Mouse (Mus musculus) midbrain, embryonic 11.5 days (tissue): ENCODE measurements at regions not wholly inside any gene's neighbourhood (a gene's known extent, or its start where the extent isn't known, plus 50 kb on each side); places are given as distances from the start of the nearest gene placed in this dataset.

Experiments used
- ATAC-seq: fragments of 200-750 bp; cut with Nextera tagmentation; 2 replicates; pipeline ENCODE4 v1.8.0; 2017; ENCODE audit warnings: moderate TSS enrichment, moderate library complexity; ENCODE audit not compliant: low FRiP score
- DNase-seq: peaks from one replicate; pipeline ENCODE4 v3.0.0; 2015; ENCODE audit warnings: low spot score; ENCODE audit errors: missing footprints
- H3K27ac ChIP-seq: fragments of 300-500 bp; sonication (generic); 2 replicates; pipeline ENCODE4 v1.5.1; 2014; ENCODE audit warnings: low read depth, low read length
- H3K27me3 ChIP-seq: fragments of 300-500 bp; sonication (generic); 2 replicates; pipeline ENCODE4 v1.6.1; 2014; ENCODE audit warnings: mild to moderate bottlenecking, low read length, moderate library complexity, mixed read lengths; ENCODE audit not compliant: control insufficient read depth, insufficient read depth
- H3K36me3 ChIP-seq: fragments of 300-500 bp; sonication (generic); 2 replicates; pipeline ENCODE4 v1.6.1; 2014; ENCODE audit warnings: mild to moderate bottlenecking, low read length, moderate library complexity, mixed read lengths; ENCODE audit not compliant: control insufficient read depth, insufficient read depth
- H3K4me1 ChIP-seq: fragments of 300-500 bp; sonication (generic); 2 replicates; pipeline ENCODE4 v1.6.1; 2014; ENCODE audit warnings: low read length; ENCODE audit not compliant: control insufficient read depth, insufficient read depth
- H3K4me2 ChIP-seq: fragments of 300-500 bp; sonication (generic); 2 replicates; pipeline ENCODE4 v1.6.1; 2014; ENCODE audit warnings: mild to moderate bottlenecking, moderate library complexity
- H3K4me3 ChIP-seq: fragments of 300-500 bp; sonication (generic); 2 replicates; pipeline ENCODE4 v1.5.1; 2014; ENCODE audit warnings: low read depth, low read length
- H3K9ac ChIP-seq: fragments of 300-500 bp; sonication (generic); 2 replicates; pipeline ENCODE4 v1.6.1; 2014; ENCODE audit warnings: low read length
- H3K9me3 ChIP-seq: fragments of 300-500 bp; sonication (generic); 2 replicates; pipeline ENCODE4 v1.6.1; 2016; ENCODE audit warnings: low read length; ENCODE audit not compliant: control insufficient read depth
- WGBS: fragments of 180-500 bp; shearing (Covaris S2); extraction: QIAGEN DNeasy Blood & Tissue Kit; methylation state at CpG from one replicate; pipeline ENCODE4 v1.1.7; 2014; 5-methylcytosine and 5-hydroxymethylcytosine counted together

DNA sequence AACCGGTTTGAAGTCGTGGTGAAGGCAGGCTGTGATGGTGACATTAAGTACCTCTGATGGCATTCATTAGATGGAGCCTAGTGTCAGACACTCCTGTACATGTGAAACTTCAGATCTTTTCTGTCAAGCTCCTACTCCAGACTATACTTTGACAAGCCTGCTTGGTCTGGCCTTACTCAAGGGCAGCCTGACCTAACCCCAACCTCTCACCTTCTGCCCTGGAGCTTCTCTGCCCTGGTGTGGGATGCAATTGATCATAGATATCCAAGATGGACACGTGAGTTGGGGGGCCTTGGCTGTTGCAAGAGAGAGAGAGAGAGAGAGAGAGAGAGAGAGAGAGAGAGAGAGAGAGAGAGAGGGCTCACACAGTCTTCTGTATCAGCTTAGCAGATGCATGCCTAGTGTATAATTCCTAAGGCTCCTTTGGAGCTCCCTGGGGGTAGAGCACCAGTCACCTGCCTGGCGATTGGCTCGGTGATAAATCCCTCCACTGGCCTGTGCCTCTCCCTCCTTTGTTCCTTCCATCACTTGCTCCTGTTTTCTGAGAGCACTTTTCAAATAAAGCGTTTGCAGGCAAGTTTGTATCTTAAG lies 416.4 kb downstream of the Wdr11 start:
- Histone ChIP-seq H3K4me1 (peaks cover 12% of the 10 kb centered on the region), H3K27ac (no peak overlapping the region), H3K27me3 (no peaks in the 10 kb centered on the region), H3K9me3 (no peaks in the 10 kb centered on the region), H3K9ac (no peak overlapping the region), H3K4me3 (no peak overlapping the region), H3K4me2 (no peak overlapping the region), H3K36me3 (no peaks in the 10 kb centered on the region)
- WGBS: 35% methylated on average over 6 of the region's 6 CpGs
- DNase-seq: no peak
- ATAC-seq: no peak

DNA sequence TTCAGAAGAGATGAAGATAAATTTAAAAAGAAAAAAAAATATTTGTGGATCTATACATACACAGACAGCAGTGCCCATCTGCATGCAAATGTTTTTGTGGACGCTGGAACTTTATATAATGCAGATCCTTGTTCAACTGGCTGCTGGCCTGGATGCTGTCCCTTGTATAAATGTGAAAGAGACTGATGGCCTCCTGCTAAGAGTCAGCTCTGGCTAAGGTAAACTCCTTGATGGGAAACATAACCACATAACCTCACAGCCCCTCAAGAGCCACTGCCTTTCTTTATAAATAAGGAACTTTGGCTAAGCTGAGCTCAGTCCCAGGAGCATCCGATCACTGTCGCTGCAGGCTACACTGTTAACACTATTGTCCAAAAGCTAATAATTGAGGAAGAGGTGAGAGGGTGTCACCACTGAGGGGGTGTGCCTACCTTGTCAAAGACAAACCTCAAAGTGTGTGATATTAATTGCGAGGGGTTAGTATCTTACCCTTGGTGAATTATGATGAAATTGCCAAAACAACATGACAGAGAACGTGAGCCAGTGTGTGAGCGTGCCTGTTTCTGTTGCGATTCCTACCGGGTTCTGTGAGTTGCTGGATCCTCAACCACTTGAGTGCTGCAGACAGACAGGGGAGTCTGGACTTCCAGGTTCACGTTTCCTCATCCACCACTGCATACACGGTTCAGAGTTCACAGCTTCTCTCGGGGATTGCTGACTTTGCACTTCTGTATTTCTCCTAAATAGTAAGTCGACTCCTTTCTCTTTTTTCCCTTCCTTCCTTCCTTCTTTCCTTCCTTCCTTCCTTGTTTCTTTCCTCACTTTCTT lies 417.1 kb downstream of the Wdr11 start:
- no peaks in the 10 kb centered on the region for H3K27me3 ChIP-seq
- no peak overlapping the region for H3K4me3 ChIP-seq
- DNase-seq (no peak), ATAC-seq (no peak)
- H3K36me3 ChIP-seq: no peaks in the 10 kb centered on the region
- H3K4me1 ChIP-seq: peaks cover 12% of the 10 kb centered on the region
- H3K4me2 ChIP-seq: no peak overlapping the region
- no peaks in the 10 kb centered on the region for H3K9me3 ChIP-seq
- H3K27ac ChIP-seq: no peak overlapping the region
- no peak overlapping the region for H3K9ac ChIP-seq
- 55% methylated on average over 12 of the region's 12 CpGs for WGBS

DNA sequence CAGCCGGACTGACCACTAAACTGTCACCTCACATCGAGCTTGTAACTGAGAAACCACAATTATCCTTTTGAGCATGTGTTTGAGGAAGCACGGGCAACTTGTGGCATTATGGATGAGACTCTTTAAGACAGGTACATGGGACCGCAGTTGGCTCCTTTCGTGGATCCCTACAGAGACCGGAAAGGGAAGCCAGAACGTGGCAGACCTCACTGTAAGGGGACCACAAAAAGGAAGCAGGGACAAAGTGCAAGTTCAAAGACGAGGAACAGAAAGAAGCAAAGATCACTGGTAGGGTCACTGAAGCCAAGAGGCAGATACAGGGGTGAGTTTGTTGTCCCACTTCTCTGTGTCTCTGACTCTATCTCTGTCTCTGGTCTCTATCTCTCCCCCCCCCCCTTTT lies 420.4 kb downstream of the Wdr11 start:
- no peak for DNase-seq
- H3K4me1 ChIP-seq: peaks cover 9% of the 10 kb centered on the region; the same call in 1 of the 2 replicates
- no peak overlapping the region for H3K27ac ChIP-seq
- no peak overlapping the region for H3K4me3 ChIP-seq
- WGBS: 87% methylated on average over 8 of the region's 8 CpGs
- H3K9ac ChIP-seq: no peak overlapping the region
- H3K4me2 ChIP-seq: no peak overlapping the region
- no peaks in the 10 kb centered on the region for H3K9me3 ChIP-seq
- no peaks in the 10 kb centered on the region for H3K36me3 ChIP-seq
- no peak for ATAC-seq
- H3K27me3 ChIP-seq: no peaks in the 10 kb centered on the region

DNA sequence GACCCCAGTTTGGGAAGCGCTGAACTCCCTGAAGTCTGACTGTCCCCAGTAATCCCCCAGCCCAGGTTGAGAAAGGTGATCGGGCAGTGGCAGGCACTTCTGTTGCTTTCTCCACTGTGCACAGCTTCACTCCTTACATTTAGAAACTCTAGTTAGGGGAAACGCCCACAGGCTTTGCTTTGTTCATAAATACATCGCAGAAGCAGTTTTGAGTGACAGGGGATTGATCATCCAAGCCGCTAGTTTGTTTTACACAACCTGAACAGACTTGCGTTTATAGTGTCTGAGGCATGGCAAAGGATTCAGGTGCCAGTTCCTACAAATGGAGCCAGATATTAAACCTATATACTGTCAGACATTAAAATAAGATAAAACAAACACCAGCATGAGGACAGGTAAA lies 421.4 kb downstream of the Wdr11 start:
- DNase-seq (no peak), ATAC-seq (no peak)
- H3K27ac ChIP-seq: no peak overlapping the region
- H3K4me1 ChIP-seq: peaks cover 6% of the 10 kb centered on the region; the same call in 1 of the 2 replicates
- WGBS: 90% methylated on average over 6 of the region's 6 CpGs
- H3K9me3 ChIP-seq: no peaks in the 10 kb centered on the region
- no peak overlapping the region for H3K4me2 ChIP-seq
- no peak overlapping the region for H3K4me3 ChIP-seq
- no peaks in the 10 kb centered on the region for H3K36me3 ChIP-seq
- no peaks in the 10 kb centered on the region for H3K27me3 ChIP-seq
- no peak overlapping the region for H3K9ac ChIP-seq

DNA sequence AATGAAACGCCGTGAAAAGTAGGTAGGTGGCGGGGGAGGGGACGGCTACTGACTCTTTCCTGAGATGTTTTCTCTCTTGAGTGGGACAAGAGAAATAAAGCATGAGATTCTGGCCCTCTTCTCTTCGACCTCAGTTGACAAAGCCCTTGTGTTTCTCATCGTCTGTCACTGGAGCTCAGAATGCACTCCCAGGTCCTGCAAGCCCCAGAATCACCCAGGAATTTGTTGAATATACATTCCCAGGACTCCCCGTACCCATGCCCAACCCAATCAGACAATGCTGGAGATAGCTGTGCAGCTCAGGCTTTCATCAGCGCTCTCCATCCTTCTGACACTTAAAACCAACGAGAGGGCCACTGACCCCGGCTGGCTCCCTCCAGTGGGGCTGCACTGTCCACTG lies 422.9 kb downstream of the Wdr11 start:
- WGBS: 69% methylated on average over 10 of the region's 10 CpGs

DNA sequence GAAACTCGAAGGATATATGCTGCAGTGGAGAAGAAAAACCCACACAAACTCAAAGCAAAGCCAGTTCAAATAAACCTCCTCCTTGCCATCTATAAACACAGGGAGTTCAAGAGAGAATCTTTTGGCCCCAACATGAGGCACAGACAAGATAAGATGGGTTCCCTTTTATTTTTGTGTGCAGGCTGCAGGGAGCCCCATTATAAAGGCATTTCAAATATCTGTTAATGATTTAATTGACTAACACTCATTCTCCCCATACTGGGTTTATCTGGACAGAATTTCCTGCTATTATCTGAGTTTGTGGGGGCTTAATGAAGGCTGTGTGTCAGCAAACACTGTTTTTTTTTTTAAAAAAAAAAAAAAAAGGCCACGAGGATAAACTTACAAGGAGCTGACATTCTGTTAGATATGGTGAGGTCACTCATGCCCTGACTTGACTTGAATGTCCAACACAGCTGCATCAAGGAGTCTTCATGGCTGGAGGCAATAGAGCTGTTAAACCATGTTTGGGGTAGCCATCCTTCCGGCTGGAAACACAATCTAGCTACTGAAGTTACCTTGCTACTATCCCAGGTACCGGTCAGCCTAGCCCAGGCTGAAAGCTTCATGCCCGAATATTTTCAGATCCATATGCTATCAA lies 423.8 kb downstream of the Wdr11 start:
- no peak overlapping the region for H3K4me2 ChIP-seq
- WGBS: 78% methylated on average over 5 of the region's 5 CpGs
- ATAC-seq: no peak
- no peak overlapping the region for H3K4me3 ChIP-seq
- H3K27ac ChIP-seq: no peak overlapping the region
- no peaks in the 10 kb centered on the region for H3K4me1 ChIP-seq
- DNase-seq: no peak
- H3K27me3 ChIP-seq: no peaks in the 10 kb centered on the region
- H3K9me3 ChIP-seq: no peaks in the 10 kb centered on the region
- H3K9ac ChIP-seq: no peak overlapping the region
- no peaks in the 10 kb centered on the region for H3K36me3 ChIP-seq

More for the DNA sequence above, 422.9 kb downstream of the Wdr11 start:
- H3K4me2 ChIP-seq: no peak overlapping the region
- H3K36me3 ChIP-seq: no peaks in the 10 kb centered on the region
- H3K9me3 ChIP-seq: no peaks in the 10 kb centered on the region
- H3K27me3 ChIP-seq: no peaks in the 10 kb centered on the region
- no peak overlapping the region for H3K4me3 ChIP-seq
- DNase-seq: no peak
- ATAC-seq: no peak
- H3K4me1 ChIP-seq: no peaks in the 10 kb centered on the region
- H3K27ac ChIP-seq: no peak overlapping the region
- no peak overlapping the region for H3K9ac ChIP-seq

DNA sequence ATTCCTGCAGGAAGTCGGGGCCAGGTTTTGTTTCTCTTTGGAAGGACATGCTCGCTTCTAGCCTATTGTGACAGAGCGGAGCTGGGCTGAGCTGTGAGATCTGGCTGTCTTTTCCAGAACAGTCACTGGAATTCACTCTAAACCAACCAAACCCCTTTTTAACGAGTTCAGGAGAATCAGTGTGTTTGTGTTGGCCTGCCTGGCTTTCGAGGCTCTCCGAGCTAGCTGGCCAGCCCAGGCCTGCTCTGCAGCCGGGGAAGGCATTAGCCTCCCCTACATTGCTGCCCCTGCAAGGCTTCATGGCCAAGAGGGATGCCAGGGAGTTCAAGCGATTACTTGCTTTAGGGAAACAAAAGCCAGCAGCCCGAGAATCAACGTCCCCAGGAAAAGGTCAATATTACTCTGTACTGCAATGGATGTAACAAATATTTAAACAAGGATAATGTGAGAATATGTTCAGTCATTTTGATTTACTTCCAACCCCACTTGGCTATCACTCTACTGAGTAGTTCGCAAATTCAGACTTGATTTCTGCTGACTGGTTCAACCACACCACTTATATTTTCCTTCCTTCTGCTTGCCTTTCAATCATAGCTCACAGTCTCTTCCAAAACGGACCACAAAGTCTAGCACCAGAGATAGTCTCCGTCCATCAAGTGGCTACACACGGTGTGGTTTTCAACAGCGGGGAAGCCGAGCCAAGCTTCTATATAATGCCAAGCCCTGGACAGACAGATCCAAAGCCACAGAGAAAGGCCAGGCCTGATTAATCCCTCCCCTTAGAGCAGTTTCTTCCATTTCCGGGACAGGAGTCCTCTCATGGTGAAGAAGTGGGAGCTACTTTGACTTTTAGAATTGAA lies 424.6 kb downstream of the Wdr11 start:
- 82% methylated on average over 17 of the region's 17 CpGs for WGBS
- no peak overlapping the region for H3K27ac ChIP-seq
- no peak for DNase-seq

DNA sequence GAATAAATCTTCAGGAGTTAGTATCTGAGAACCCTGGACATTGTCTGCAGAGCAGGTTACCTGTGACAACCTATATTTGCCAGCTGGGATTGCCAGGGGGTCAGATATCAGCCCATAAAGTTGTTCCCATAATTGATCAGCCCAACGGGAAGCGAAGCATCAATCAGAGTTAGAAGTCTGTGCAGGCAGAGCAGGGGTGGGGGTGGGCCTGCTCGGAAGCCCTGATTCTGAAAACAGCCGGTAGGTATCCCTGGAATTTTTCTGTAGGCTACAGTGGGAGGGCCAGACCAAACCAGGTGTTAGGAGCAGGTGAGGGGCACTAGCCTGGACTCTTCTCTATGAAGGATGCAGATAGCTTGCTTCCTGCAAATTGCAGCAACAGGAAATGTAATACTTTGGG lies 427.2 kb downstream of the Wdr11 start:
- H3K9ac ChIP-seq: no peak overlapping the region
- ATAC-seq (no peak), DNase-seq (no peak)
- H3K4me1 ChIP-seq: no peaks in the 10 kb centered on the region
- H3K36me3 ChIP-seq: no peaks in the 10 kb centered on the region
- no peaks in the 10 kb centered on the region for H3K27me3 ChIP-seq
- H3K27ac ChIP-seq: no peak overlapping the region
- 72% methylated on average over 4 of the region's 4 CpGs for WGBS
- no peak overlapping the region for H3K4me2 ChIP-seq
- H3K4me3 ChIP-seq: no peak overlapping the region
- H3K9me3 ChIP-seq: no peaks in the 10 kb centered on the region

More for the DNA sequence above, 424.6 kb downstream of the Wdr11 start:
- no peak for ATAC-seq
- Histone ChIP-seq H3K4me1 (no peaks in the 10 kb centered on the region), H3K9ac (no peak overlapping the region), H3K4me3 (no peak overlapping the region), H3K36me3 (no peaks in the 10 kb centered on the region), H3K4me2 (no peak overlapping the region), H3K9me3 (no peaks in the 10 kb centered on the region), H3K27me3 (no peaks in the 10 kb centered on the region)
